Mouse (Mus musculus) stomach, postnatal 0 days (tissue): ENCODE measurements at regions not wholly inside any gene's neighbourhood (a gene's known extent, or its start where the extent isn't known, plus 50 kb on each side); places are given as distances from the start of the nearest gene placed in this dataset.

Experiments used
- ATAC-seq: fragments of 200-750 bp; cut with Nextera tagmentation; 2 replicates; pipeline ENCODE4 v1.8.0; 2017; ENCODE audit not compliant: low FRiP score, low TSS enrichment
- DNase-seq: peaks from one replicate; pipeline ENCODE4 v3.0.0-alpha.2; 2016; ENCODE audit warnings: low spot score
- H3K27ac ChIP-seq: fragments of 300-500 bp; sonication (generic); replicated peaks from 2 replicates; pipeline ENCODE4 v1.5.1; 2014; ENCODE audit warnings: mild to moderate bottlenecking, control low read depth
- H3K27me3 ChIP-seq: fragments of 300-500 bp; sonication (generic); 2 replicates; pipeline ENCODE4 v1.6.1; 2014; ENCODE audit warnings: low read length; ENCODE audit not compliant: control insufficient read depth, insufficient read depth
- H3K36me3 ChIP-seq: fragments of 300-500 bp; sonication (generic); 2 replicates; pipeline ENCODE4 v1.6.1; 2014; ENCODE audit warnings: low read length, mixed read lengths; ENCODE audit not compliant: control insufficient read depth, insufficient read depth
- H3K4me1 ChIP-seq: fragments of 300-500 bp; sonication (generic); replicated peaks from 2 replicates; pipeline ENCODE4 v1.6.1; 2014; ENCODE audit warnings: antibody characterized with exemption; ENCODE audit not compliant: control insufficient read depth, insufficient read depth
- H3K4me2 ChIP-seq: fragments of 300-500 bp; sonication (generic); replicated peaks from 2 replicates; pipeline ENCODE4 v1.6.1; 2014; ENCODE audit warnings: low read depth, mild to moderate bottlenecking, control low read depth, moderate library complexity
- H3K4me3 ChIP-seq: fragments of 300-500 bp; sonication (generic); 2 replicates; pipeline ENCODE4 v1.5.1; 2014; ENCODE audit warnings: low read depth, low read length, control low read depth
- H3K9ac ChIP-seq: fragments of 300-500 bp; sonication (generic); 2 replicates; pipeline ENCODE4 v1.6.1; 2014; ENCODE audit warnings: mild to moderate bottlenecking, low read length, control low read depth, mixed read lengths
- H3K9me3 ChIP-seq: fragments of 300-500 bp; sonication (generic); 2 replicates; pipeline ENCODE4 v1.6.1; 2016; ENCODE audit warnings: low read length; ENCODE audit not compliant: control insufficient read depth
- CTCF ChIP-seq: IDR thresholded peaks from 2 replicates; pipeline ENCODE4 v1.5.1; 2016; ENCODE audit warnings: antibody characterized with exemption, low read depth, mild to moderate bottlenecking, moderate library complexity
- EP300 ChIP-seq: optimal IDR thresholded peaks from 2 replicates; pipeline ENCODE3; 2016; ENCODE audit warnings: antibody characterized with exemption
- WGBS: fragments of 180-500 bp; shearing (Covaris S2); extraction: QIAGEN DNeasy Blood & Tissue Kit; methylation state at CpG from one replicate; pipeline ENCODE4 v1.1.7; 2014; 5-methylcytosine and 5-hydroxymethylcytosine counted together

GRCm38 (mm10) chr10:113161486-113161885 lies 232.7 kb upstream of the Atxn7l3b start:
- Histone ChIP-seq H3K4me3 (no peak overlapping the region), H3K27me3 (no peaks in the 10 kb centered on the region), H3K4me2 (no peak overlapping the region), H3K27ac (no peak overlapping the region), H3K4me1 (no peaks in the 10 kb centered on the region), H3K9me3 (no peaks in the 10 kb centered on the region), H3K9ac (no peak overlapping the region), H3K36me3 (no peaks in the 10 kb centered on the region)
- DNase-seq (no peak), ATAC-seq (no peak)
- no peak for TF ChIP-seq CTCF
- WGBS, result 63% methylated on average over 3 of the region's 3 CpGs

GRCm38 (mm10) chr10:113160055-113160454 lies 231.3 kb upstream of the Atxn7l3b start:
- no peak for ATAC-seq
- no peaks in the 10 kb centered on the region for H3K27me3 ChIP-seq
- H3K36me3 ChIP-seq, result no peaks in the 10 kb centered on the region
- no peak overlapping the region for H3K4me2 ChIP-seq
- TF ChIP-seq CTCF (no peak), EP300 (no peak)
- H3K27ac ChIP-seq, result no peak overlapping the region
- H3K4me3 ChIP-seq, result no peak overlapping the region
- H3K9ac ChIP-seq, result no peak overlapping the region
- 80% methylated on average over 5 of the region's 5 CpGs for WGBS
- no peak for DNase-seq
- no peaks in the 10 kb centered on the region for H3K4me1 ChIP-seq
- H3K9me3 ChIP-seq, result no peaks in the 10 kb centered on the region

GRCm38 (mm10) chr10:113158988-113159387 lies 230.2 kb upstream of the Atxn7l3b start:
- no peak overlapping the region for H3K4me2 ChIP-seq
- no peak overlapping the region for H3K9ac ChIP-seq
- no peaks in the 10 kb centered on the region for H3K27me3 ChIP-seq
- WGBS, result 86% methylated on average over 6 of the region's 6 CpGs
- H3K27ac ChIP-seq, result no peak overlapping the region
- no peak overlapping the region for H3K4me3 ChIP-seq
- TF ChIP-seq CTCF, result no peak
- TF ChIP-seq EP300, result no peak
- ATAC-seq (no peak), DNase-seq (no peak)
- H3K9me3 ChIP-seq, result no peaks in the 10 kb centered on the region
- H3K4me1 ChIP-seq, result no peaks in the 10 kb centered on the region
- H3K36me3 ChIP-seq, result no peaks in the 10 kb centered on the region

GRCm38 (mm10) chr10:113141606-113142005 lies 212.8 kb upstream of the Atxn7l3b start:
- H3K9ac ChIP-seq, result no peak overlapping the region
- H3K4me1 ChIP-seq, result no peaks in the 10 kb centered on the region
- no peak for DNase-seq
- H3K4me3 ChIP-seq, result no peak overlapping the region
- ATAC-seq, result no peak
- no peaks in the 10 kb centered on the region for H3K9me3 ChIP-seq
- no peak for TF ChIP-seq CTCF
- no peak for TF ChIP-seq EP300
- H3K27me3 ChIP-seq, result no peaks in the 10 kb centered on the region
- H3K27ac ChIP-seq, result no peak overlapping the region
- H3K36me3 ChIP-seq, result no peaks in the 10 kb centered on the region
- WGBS, result 71% methylated on average over 2 of the region's 2 CpGs
- H3K4me2 ChIP-seq, result no peak overlapping the region

GRCm38 (mm10) chr10:113114999-113115398 lies 186.2 kb upstream of the Atxn7l3b start:
- no peaks in the 10 kb centered on the region for H3K4me1 ChIP-seq
- no peaks in the 10 kb centered on the region for H3K27me3 ChIP-seq
- H3K4me2 ChIP-seq, result no peak overlapping the region
- ATAC-seq, result no peak
- no peaks in the 10 kb centered on the region for H3K36me3 ChIP-seq
- no peak overlapping the region for H3K27ac ChIP-seq
- H3K9me3 ChIP-seq, result no peaks in the 10 kb centered on the region
- no peak overlapping the region for H3K9ac ChIP-seq
- WGBS, result 83% methylated on average over 1 of the region's 1 CpGs
- no peak for DNase-seq
- no peak overlapping the region for H3K4me3 ChIP-seq
- TF ChIP-seq CTCF, result no peak
- no peak for TF ChIP-seq EP300

GRCm38 (mm10) chr10:113105771-113106430 lies 177.1 kb upstream of the Atxn7l3b start:
- DNase-seq (no peak), ATAC-seq (no peak)
- H3K9me3 ChIP-seq, result no peaks in the 10 kb centered on the region
- no peaks in the 10 kb centered on the region for H3K4me1 ChIP-seq
- H3K36me3 ChIP-seq, result no peaks in the 10 kb centered on the region
- no peak overlapping the region for H3K9ac ChIP-seq
- no peak overlapping the region for H3K4me3 ChIP-seq
- H3K4me2 ChIP-seq, result no peak overlapping the region
- H3K27ac ChIP-seq, result no peak overlapping the region
- no peaks in the 10 kb centered on the region for H3K27me3 ChIP-seq
- TF ChIP-seq CTCF (peak; percentile 54), EP300 (no peak)
- WGBS, result 22% methylated on average over 1 of the region's 1 CpGs
